Mouse (Mus musculus) thymus, postnatal 36 days (tissue): ENCODE results near the gene Tdpoz3.
"Not testable (repeated sequence)": the region's sequence is repeated elsewhere in the genome, so short reads cannot be mapped to it uniquely, and the experiment has no call there.

Experiments used
- DNase-seq, 2 experiments: peaks; one replicate each; pipeline ENCODE4 v3.0.0; 2022; ENCODE audit warnings: mixed read lengths in 2 of 2

The Tdpoz3 gene

GRCm38 (mm10) chr3:93825720-93826119, at the start of gene Tdpoz3:
Tdpoz3 (plus strand) TSS chr3:93826020.
- not testable (repeated sequence) for DNase-seq

DNA sequence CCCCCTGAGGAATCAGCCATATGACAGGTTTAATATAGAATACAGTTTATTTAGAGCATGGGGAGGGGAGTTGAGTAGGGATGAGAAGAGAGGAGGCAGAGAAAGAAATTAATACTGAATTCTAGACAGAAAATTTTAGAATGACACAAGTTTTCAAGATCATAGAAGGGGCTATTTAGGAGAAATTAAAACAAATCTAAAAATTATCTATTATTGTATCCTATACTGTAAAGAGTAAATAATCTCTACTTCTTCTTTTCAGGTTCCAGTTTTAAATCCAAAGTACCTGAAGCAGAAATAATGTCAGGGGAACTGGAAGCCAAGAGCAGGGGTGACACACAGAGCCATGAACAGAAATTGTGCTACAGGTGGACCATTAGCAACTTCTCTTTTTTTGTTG, 29.7 kb upstream of the Tdpoz3 start, which contains the start of gene Tdpoz4:
TSS of gene Tdpoz4 (plus strand) at position 301 of the 400 bp plus-strand sequence.
- DNase-seq = not testable (repeated sequence)

- not testable (repeated sequence) for DNase-seq
Measured at GRCm38 (mm10) chr3:93813341-93813740, 12.5 kb upstream of the Tdpoz3 start.

DNA sequence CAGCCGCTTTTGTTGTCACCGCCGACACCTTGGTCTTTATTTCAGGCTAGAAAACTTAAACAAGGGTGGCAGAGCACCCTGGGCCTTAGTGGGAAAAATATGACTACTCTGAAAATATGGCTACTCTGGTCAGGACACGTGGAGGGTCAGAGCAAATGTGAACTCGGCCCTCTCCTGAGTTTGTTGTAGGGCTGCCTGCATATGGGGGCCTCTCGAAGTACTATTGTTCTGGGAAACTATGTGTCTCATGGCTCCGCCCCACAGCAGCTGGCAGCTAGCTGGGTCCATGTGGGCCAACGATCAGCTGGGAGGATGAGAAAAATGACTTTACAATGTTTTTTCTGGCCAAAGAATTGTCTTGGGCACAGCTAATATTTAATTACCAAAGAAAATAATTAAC, 33.1 kb downstream of the Tdpoz3 start:
- DNase-seq = not testable (repeated sequence)

- DNase-seq = not testable (repeated sequence)
Measured at GRCm38 (mm10) chr3:93870635-93871034, 44.8 kb downstream of the Tdpoz3 start.
